Mouse (Mus musculus) c-Kit-positive CD71-positive TER-119-negative erythroid progenitor cells, embryonic 14.5 days (primary cell): ENCODE measurements at regions not wholly inside any gene's neighbourhood (a gene's known extent, or its start where the extent isn't known, plus 50 kb on each side); places are given as distances from the start of the nearest gene placed in this dataset.

ENCODE experiments used
- DNase-seq: peaks from one replicate; pipeline ENCODE4 v3.0.0-alpha.2; 2013; ENCODE audit warnings: low read depth

GRCm38 (mm10) chr5:24237201-24237600 is 72.4 kb downstream of the Nupl2 start:
- no peak for DNase-seq

GRCm38 (mm10) chr5:24239006-24239405 is 74.2 kb downstream of the Nupl2 start:
- no peak for DNase-seq

- no peak for DNase-seq
Measured at GRCm38 (mm10) chr5:24244211-24244610, 79.4 kb downstream of the Nupl2 start.

DNA sequence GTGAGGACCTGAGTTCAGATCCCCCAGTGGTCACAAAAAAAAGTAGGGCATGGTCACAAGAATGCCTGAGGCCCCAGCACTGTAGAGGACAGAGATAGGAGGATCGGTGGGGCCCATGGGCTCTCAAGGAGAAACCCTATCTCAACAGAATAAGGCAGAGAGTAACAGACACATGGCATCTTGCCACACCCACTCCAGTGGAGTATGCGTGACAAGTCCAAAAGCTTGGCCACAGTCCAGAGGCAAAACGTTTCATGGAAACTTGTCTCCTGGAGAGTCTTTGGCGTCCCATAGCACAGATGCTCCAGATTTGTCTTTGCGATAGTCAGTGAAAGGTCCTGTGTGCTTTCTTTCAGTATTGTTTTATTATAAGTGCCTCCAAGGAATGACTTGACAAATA is 90.7 kb downstream of the Nupl2 start:
- DNase-seq: no peak

DNA sequence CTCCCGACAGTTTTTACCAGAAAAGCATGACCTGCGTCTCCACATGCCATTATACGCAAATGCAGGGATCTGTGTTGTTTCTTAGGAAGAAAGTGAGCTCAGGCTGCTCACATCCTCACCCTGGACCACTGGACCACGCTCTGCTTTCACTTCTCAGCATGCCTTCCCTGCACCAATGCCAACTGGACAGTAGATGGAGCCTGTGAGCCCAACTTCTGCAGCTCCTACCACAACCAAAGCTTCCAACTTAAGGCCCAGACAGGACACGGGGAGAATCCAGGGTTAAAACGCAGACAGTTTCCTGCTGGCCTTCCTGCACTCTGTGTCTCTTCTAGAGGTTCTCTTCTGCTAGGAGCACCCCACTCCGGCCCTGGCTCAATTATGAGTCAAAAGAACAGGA is 90.3 kb downstream of the Kcnh2 start:
- peak; percentile 24 for DNase-seq

GRCm38 (mm10) chr5:24262146-24262545 is 89.3 kb downstream of the Kcnh2 start:
- no peak for DNase-seq

DNA sequence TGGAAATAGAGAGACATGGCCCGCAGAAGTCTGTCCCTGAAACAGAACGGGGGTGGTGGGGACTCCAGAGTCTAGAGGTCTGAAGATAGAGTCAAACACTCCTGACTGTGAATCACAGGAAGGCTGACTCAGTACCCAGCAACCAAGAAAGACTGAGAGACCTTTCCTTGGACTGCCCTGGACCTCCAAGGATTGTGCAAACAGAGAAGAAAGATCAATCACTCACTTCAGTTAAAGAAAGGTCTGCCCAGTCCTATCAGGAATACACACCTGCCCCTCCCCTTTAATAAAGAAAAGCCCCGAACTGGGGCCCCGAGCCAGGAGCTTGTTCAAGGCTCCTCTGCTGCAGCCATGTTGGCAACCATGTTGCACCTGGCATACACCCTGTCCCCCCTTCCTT is 87.3 kb downstream of the Kcnh2 start:
- DNase-seq: no peak

- DNase-seq: no peak
Measured at GRCm38 (mm10) chr5:24265431-24265830, 86.0 kb downstream of the Kcnh2 start.

- DNase-seq: peak; percentile 73
Measured at GRCm38 (mm10) chr5:24266344-24267295, 84.8 kb downstream of the Kcnh2 start.
